Mouse (Mus musculus) heart, adult 10 weeks (tissue): Measurements from ENCODE around the gene Odf2. TPM values are rescaled to one million over a fixed set of nuclear protein-coding genes. Genes with fewer than 3 reads are reported as not detected.

Source experiments
- polyA plus RNA-seq: library from polyadenylated mRNA; stranded (reverse); fragments of 350-450 nt; fragmentation: Illumina TruSeq; extraction: RNeasy Lipid Tissue Mini Kit (QIAGEN cat#74804); gene quantifications from one replicate; pipeline ENCODE4 v1.2.3, GENCODE M21; 2014; ENCODE audit warnings: low read depth, low replicate concordance

Gene Odf2
- 31.9 TPM for polyA plus RNA-seq

DNA sequence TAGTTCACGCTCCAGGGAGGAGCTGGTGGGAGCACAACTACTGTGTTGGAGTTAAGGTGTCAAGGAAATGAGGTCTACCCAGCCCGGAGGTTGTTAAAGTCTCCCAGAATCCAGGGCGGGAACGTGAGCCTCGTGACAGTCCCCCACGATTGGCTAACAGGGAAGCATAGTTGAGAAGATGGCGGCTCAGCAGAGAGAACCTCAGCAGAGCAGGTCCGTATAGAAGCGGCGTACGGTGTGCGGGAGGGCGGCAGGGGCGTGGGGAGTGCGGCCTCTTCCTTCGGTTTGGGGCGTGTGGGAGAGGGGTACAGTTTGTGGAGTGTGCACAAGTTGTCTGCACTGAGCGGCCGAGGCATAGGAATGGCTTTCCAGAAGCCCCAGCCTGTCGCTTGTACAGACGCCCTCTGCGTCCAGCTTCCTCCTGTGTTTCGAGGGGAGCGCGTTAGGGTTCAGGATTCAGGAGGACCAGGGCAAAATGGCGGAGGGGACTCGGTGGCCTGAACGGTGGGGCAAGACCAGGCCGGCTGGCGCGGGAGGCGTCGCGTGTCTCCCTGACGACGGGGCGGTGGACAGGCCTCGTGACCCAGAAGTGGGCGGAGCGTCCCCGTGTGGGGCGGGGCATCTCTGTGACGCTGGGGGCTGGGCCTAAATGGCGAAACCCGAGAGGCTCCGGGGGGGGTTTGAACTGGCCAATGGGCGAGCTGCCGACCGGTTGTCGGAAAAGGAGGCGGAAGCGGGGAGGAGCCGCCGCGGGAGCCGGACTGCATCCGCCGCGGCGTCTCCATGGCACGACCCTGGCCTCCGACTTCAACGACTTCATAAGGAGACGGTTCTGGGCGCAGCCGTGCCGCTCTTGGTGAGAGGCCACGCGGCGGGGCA, at the start of gene Odf2:
Odf2 (plus strand) TSS at position 156 of the 879 bp plus-strand sequence.

DNA sequence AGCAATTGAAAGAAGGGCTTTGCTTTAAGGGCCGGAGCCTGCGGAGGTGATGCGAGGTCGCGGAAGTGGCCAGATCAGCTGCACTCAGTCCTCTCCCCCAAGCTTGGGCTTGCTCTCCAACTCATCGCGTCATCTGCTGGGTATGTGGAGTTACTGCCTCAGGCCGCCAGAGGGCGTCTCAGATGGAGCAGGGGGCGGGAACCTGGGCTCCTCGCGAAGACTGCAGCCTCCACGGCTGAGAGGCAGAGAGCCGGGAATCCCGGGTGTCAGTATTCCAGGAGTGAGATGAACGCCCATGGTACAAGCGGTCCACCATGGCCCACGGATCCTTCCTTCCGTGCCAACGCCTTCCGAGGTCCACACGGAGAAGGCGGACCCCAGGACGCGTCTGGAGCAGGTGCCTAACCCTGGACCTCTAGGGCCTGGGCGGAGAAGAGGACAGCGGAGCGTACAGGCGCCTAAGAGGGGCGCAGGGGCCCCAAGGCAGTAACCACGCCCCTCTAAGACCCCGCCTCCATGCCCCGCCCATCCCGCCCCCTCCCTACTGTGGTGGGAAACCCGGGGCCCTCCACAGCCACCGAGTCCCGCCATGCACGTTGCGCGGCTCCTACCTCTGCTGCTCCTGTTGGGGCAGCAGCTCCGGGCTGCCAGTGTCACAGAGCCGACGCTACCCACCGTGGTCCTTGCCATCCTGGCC, 19.9 kb upstream of the Odf2 start, which contains the start of gene Cercam:
Cercam (plus strand) TSS at position 216 of the 697 bp plus-strand sequence.

DNA sequence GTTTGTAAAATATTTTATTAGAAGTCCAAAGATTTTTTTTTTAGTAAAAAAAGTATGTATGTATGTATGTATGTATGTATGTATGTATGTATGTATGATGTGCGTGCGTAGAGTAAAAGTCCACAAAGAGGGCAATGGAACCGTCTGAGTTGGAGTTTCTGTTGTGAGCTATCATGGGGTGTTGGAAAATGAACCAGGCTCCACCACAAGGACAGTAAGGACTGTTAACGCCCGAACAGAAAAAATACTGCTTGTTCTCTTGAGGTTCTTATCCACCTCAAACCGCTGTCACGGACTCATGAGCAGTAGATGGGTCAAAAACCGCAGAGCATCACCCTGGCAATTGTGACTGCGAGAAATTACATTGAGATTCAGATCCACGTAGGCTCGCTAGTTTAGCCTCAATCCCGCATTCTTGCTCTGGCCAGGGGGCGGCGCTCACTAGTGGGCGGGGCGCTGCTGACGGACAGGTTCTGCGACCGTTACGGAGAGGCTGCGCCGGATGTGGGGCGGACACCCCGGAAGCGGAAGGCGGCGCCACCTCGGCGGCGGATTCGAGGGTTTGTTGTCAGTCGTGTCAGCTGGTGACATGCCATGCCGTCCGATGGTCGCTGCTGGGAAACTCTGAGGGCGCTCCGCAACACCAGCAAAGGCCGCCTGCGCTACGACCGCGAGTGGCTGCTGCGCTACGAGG, 46.0 kb downstream of the Odf2 start, which contains the start of gene Gle1:
Gle1 (plus strand) TSS at position 521 of the 694 bp plus-strand sequence.

GRCm38 (mm10) chr2:29965250-29965843, 76.3 kb downstream of the Odf2 start, which contains the start of gene Sptan1:
TSS of gene Sptan1 (plus strand) at chr2:29965560.

Other genes with a start within 250 kb of the Odf2 start
- gene Gm13420, start 137.5 kb upstream of the Odf2 start, polyA plus RNA-seq = not detected
- not detected for gene Gm13547, start 129.9 kb upstream of the Odf2 start, polyA plus RNA-seq
- gene Coq4, start 101.7 kb upstream of the Odf2 start, polyA plus RNA-seq = 20.8 TPM
- gene Trub2, start 100.7 kb upstream of the Odf2 start, polyA plus RNA-seq = 21.3 TPM
- gene Slc27a4, start 86.6 kb upstream of the Odf2 start, polyA plus RNA-seq = 13.0 TPM
- 26.2 TPM for gene Urm1, start 69.1 kb upstream of the Odf2 start, polyA plus RNA-seq
- gene Cercam, start 20.1 kb upstream of the Odf2 start, polyA plus RNA-seq = 3.7 TPM
- gene Gle1, start 46.2 kb downstream of the Odf2 start, polyA plus RNA-seq = 22.6 TPM
- gene Sptan1, start 76.3 kb downstream of the Odf2 start, polyA plus RNA-seq = 151 TPM
- gene Wdr34, start 159.7 kb downstream of the Odf2 start, polyA plus RNA-seq = 8.2 TPM
- gene Set, start 168.2 kb downstream of the Odf2 start, polyA plus RNA-seq = 116 TPM
- gene Pkn3, start 188.5 kb downstream of the Odf2 start, polyA plus RNA-seq = 13.1 TPM
- 5.9 TPM for gene Zdhhc12, start 204.4 kb downstream of the Odf2 start, polyA plus RNA-seq
- gene Zer1, start 235.4 kb downstream of the Odf2 start, polyA plus RNA-seq = 29.0 TPM
- gene Tbc1d13, start 244.5 kb downstream of the Odf2 start, polyA plus RNA-seq = 16.3 TPM